Mouse (Mus musculus) bone marrow macrophage, adult 2 months (primary cell): ENCODE measurements at regions not wholly inside any gene's neighbourhood (a gene's known extent, or its start where the extent isn't known, plus 50 kb on each side); places are given as distances from the start of the nearest gene placed in this dataset.

ENCODE experiments used
- CTCF ChIP-seq: IDR thresholded peaks from 2 replicates; pipeline ENCODE4 v1.5.1; 2012; ENCODE audit warnings: low read depth, mild to moderate bottlenecking, low read length, moderate library complexity
- POLR2A ChIP-seq: IDR thresholded peaks from 2 replicates; pipeline ENCODE4 v1.6.1; 2012; ENCODE audit warnings: mild to moderate bottlenecking, low read depth, low read length, borderline replicate concordance

- TF ChIP-seq CTCF (no peak), POLR2A (no peak)
Measured at GRCm38 (mm10) chr15:36669748-36670147, 337.8 kb downstream of the Zfp706 start.
